Mouse (Mus musculus): ENCODE results near the gene Nemp1.

The Nemp1 gene

DNA sequence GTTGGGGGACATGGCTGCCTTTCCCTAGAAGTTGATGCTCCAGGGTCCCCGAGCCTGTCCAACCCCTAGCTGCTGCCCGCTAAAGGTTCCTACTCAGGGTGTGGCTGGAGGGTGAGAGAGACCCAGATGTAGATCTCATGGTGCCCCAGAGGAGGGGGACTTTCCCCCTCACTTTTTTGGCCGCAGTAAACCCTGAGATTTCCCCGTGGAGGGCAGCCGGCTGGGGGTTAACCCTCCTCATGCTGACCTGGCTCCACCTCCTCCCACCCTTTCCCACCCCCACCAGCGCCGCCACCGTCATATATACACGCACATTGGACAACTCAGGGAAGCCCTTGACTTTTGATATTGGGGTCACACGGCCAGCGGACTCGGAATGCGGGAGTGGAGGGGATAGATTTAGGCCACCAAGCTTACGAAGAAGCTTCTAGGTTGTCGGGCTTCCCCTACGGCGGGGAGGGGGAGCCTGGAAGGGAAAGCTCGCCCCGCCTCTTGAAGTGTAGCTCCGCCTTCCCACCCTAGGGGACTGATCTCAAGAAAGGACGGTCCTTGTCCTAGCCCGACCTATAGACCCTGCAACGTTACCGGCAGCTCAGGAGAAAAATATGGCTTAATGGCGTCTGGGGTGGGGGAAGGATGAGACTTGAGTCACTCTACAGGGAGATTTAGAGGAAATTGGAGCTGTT, 23.0 kb upstream of the Nemp1 start:
- in situ Hi-C loops (cut with MboI, MseI), result loop anchor here (5.0 kb wide), 1 partner anchor 34 kb away; no protein-coding TSS in a partner anchor

DNA sequence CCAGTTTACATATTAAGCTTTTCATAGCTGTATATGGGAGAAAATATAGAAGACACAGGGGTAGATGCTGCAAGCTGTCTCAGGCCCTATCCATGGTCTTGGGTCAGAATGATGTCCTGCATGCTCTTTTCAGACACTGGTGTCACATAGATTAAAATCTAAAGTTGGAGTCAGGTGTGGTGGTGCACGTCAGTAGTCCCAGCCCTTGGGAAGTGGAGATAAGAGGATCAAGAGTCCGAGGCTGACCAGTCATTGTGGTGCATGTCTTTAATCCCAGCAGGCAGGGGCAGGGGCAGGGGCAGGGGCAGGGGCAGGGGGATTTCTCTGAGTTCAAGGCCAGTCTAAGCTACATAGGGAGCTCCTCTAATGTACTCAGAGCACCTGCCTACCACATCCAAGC, 20.9 kb upstream of the Nemp1 start:
- in situ Hi-C loops (cut with MboI, MseI), result no loop called here

DNA sequence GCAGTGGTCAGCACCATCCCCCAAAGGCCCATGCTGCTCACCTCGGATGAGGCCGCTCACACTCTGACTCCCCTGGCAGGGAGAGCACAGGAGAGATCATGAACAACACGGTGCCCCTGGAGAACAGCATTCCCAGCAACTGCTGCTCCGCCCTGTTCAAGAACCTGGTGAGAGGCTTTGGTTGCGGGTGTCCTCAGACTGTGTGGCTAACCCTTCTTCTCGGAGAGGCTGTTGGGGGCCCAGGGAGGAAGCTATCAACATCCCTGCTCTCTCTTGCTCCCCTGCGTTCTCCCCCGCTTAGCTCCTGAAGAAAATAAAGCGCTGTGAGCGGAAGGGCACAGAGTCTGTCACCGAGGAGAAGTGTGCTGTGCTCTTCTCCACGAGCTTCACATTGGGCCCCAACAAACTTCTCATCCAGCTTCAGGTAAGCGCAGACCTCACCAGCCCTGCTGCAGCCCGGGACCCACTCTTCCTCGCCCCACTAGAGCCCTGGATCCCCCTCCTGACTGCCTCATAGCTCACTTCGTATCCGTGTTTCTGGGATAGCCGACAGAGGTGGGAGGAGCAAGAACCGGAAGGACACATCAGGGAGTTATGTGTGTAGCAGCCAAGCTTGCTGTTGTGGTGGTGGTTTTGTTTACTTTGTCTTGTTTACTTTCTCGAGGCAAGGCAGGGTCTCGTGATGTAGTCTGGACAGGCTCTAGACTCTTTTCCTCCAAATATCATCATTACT, 13.6 kb upstream of the Nemp1 start:
- in situ Hi-C loops (cut with MboI, MseI), result loop anchor here (25.0 kb wide), 1 partner anchor 491 kb away; the partner anchor contains the start of gene B4galnt1

DNA sequence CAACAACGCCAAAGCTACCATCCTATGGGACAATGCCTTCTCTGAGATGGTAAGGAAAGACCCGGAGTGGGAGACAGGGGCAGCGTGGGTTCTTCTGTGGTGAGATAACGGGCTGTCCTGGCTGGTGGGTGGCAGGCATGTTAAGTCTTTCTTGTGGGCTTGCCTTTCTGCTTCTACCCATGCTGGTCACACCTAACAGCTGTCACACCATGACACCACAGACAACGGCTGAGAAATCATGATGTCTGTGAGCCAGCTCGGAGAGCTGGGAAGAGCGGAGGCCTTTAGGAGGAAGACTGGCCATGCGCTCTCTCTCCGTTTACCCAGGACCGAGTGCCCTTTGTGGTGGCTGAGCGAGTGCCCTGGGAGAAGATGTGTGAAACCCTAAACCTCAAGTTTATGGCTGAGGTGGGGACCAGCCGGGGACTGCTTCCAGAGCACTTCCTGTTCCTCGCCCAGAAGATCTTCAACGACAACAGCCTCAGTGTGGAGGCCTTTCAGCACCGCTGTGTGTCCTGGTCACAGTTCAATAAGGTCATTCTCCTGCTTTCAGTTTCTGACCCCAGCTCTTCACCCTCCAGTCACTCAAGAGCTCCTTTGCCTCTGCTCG, 11.6 kb upstream of the Nemp1 start:
- in situ Hi-C loops (cut with MboI, MseI), result loop anchor here (25.0 kb wide), 1 partner anchor 493 kb away; the partner anchor contains the start of gene B4galnt1

DNA sequence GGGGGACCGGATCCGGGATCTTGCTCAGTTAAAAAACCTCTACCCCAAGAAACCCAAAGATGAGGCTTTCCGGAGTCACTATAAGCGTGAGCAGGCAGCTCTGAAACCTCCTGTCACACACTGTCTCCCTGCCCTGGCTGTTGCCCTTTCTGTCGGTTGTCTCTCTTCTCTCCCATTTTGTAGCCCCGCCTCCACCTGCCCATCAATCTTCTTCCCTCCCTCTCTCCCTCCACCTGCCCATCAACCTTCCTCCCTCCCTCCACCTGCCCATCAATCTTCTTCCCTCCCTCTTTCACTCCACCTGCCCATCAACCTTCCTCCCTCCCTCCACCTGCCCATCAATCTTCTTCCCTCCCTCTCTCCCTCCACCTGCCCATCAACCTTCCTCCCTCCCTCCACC, 9.1 kb upstream of the Nemp1 start:
- in situ Hi-C loops (cut with MboI, MseI), result loop anchor here (25.0 kb wide), 1 partner anchor 495 kb away; the partner anchor contains the start of gene B4galnt1

DNA sequence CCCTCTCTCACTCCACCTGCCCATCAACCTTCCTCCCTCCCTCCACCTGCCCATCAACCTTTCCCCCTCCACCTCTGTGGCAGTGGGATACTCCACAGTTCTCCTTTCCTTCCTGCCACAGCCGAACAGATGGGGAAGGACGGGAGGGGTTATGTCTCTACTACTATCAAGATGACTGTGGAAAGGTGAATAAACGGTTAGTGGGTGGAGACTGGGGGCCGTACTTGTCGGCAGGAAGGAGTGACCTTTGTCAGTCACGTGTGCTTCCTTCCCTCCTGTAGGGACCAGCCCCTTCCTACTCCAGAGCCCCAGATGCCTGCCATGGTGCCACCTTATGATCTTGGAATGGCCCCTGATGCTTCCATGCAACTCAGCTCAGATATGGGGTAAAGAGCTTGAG, 8.6 kb upstream of the Nemp1 start:
- in situ Hi-C loops (cut with MboI, MseI), result loop anchor here (25.0 kb wide), 1 partner anchor 496 kb away; the partner anchor contains the start of gene B4galnt1

DNA sequence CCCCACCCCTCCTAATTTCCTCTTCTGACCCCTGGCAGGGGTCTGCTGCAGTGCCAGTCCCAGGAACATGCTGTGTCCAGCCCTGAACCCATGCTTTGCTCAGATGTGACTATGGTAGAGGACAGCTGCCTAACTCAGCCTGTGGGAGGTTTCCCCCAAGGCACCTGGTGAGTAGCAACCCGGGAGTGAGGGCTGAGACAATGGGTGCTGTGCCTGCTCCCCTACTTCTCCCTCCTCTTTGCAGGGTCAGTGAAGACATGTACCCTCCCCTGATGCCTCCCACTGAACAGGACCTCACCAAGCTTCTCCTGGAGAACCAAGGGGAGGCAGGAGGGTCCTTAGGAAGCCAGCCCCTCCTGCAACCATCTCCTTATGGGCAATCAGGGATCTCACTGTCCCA, 7.2 kb upstream of the Nemp1 start:
- in situ Hi-C loops (cut with MboI, MseI), result loop anchor here (25.0 kb wide), 1 partner anchor 497 kb away; the partner anchor contains the start of gene B4galnt1

DNA sequence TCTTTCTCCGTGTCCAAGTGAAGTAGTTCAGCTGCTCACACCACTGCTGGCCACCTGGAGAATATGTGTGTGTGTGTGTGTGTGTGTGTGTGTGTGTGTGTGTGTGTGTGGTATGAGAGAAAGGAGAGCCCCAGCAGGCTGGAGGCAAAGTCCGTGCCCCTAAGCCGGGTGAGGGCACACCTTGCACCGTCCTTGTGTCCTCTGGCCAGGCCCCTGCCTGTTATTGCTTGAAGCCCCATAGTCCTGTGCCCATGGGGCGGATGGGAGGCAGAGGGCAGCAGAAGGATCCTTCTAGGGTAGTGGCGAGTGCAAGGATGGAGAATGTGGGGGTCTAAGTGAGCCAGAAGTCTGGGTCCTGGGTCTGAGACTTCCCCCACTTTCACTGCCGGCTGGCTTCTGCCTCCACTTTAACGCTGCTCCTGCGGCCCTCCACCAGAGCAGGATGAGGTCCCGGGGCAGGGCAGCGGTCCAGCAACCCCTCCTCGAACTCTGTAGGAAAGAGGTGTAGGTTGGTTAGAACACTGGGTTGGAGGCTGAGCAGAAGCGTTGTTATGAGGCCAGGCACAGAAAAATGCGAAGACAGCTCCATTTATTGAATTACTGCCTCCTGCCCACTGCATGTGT, 5.3 kb upstream of the Nemp1 start:
- in situ Hi-C loops (cut with MboI, MseI), result loop anchor here (25.0 kb wide), 1 partner anchor 499 kb away; the partner anchor contains the start of gene B4galnt1

DNA sequence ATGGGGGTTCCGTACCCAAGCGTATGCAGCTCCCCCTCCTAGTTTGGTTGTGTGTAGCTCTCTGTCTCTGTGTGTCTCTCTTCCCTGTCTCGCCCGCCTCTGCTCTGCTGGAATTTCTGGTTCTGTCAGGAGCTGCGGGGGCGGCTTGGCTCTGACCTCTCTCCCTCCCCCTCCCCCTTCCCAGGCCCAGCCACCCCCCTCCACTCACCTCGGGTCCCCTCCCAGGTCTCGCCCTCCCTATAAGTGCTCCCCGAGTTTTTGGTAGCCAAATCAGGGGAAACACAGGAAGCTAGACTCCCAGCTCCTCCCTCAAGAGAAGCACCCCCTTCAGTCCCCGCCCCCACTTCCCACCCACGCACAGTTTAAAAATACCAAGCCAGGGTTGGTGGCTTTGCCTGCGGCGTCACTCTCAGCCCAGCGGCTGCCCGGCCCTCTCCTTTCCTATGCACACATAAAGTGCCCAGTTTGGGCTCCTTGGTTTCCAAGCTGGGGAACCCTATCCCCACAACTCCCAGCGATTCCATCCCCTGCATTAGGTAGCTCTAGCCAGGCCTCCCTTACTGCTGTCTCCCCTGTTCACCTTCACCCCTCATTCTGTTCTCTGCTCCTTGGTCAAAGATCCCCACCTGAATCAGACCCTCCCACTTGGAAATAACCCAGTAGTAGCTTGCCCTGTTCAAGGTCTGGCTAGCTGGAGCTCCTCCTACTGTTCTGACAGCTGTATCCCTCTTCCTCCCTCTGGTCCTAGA, 4.6 kb upstream of the Nemp1 start:
- in situ Hi-C loops (cut with MboI, MseI), result loop anchor here (25.0 kb wide), 1 partner anchor 500 kb away; the partner anchor contains the start of gene B4galnt1

DNA sequence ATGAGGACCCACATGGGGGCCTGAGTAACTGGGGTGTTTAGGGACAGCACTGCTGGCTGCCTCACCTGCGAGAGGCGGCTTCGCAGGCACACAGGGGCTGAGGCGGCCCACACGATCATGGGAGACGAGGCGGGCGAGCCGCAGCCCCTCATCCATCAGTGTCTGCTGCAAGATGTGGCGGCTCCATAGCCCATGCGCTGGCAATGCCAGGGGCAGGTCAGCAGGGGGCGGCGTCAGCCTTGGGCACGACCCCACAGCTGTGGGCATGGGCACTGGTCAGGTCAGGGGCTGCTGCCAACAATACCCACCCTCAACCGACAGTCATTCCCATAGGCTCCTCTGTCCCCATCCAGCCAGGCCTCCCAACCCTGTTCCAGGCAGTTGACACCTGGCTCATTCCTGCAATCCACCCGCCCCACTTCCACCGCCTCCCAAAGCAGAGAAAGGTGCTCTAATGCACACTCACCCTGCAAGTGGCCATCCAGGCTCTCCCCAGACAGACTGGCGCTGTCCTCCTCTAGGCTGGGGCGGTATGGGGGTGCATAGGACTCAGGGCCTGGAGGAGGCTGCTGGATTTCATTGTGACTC, 3.9 kb upstream of the Nemp1 start:
- in situ Hi-C loops (cut with MboI, MseI), result loop anchor here (25.0 kb wide), 1 partner anchor 500 kb away; the partner anchor contains the start of gene B4galnt1

DNA sequence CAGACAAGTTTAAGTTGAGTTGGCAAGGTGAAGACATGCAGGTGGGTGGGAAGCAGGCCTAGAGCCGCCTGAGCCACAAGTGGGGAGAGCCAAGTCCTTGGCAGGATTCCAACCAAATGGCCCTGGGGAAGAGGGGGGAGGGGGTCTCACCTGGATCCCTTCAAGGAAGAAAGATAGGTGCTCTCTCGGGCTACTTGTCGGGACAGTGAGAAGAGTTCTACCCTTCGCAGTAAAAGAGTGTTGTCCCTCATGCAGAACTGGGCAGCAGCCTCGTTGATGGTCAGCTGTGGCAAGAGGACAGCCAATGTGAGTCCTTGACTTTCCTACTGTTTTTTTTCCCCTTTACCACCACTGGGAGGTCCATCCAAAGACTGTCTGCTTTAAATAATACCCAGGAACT, 3.1 kb upstream of the Nemp1 start:
- in situ Hi-C loops (cut with MboI, MseI), result loop anchor here (25.0 kb wide), 1 partner anchor 501 kb away; the partner anchor contains the start of gene B4galnt1

DNA sequence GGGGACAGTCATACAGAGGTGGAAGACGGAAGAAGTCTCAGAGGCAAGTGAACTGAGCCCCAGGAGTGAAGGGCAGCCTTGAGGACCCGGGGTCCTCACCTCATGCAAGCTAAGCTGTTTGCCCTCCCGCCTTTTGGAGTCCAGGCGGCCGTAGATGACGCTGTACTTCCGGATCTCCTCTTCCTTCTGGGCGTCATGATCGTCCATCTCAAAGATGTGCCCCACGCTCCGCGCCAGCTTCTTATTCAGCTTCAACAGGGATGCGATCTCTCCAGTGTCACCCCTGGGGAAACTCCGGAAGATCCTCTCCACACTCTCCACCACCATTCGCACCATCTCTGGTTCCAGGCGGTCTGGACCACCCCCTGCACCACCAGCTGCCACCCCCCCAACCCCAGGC, 2.5 kb upstream of the Nemp1 start:
- in situ Hi-C loops (cut with MboI, MseI), result loop anchor here (25.0 kb wide), 1 partner anchor 502 kb away; the partner anchor contains the start of gene B4galnt1

DNA sequence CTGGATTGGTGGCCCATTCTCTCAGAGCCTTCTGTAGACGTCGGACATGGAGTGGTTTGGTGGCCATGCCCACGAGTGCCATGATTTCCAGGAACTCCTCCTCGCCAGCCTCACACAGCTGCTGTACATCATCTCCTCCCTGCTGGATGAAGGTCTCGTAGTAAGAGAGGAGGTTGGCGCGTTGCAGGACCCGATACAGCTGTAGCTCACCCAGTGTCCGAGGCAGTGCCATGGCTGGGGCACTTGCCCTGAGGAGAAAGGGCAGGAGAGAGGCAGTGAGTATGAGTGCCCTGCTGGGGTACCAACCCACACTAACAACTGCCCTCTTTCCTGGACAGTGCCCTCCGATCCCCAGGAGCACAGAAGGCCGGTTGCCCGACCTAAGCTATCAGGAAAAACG, 1.8 kb upstream of the Nemp1 start:
- in situ Hi-C loops (cut with MboI, MseI), result loop anchor here (25.0 kb wide), 1 partner anchor 503 kb away; the partner anchor contains the start of gene B4galnt1

DNA sequence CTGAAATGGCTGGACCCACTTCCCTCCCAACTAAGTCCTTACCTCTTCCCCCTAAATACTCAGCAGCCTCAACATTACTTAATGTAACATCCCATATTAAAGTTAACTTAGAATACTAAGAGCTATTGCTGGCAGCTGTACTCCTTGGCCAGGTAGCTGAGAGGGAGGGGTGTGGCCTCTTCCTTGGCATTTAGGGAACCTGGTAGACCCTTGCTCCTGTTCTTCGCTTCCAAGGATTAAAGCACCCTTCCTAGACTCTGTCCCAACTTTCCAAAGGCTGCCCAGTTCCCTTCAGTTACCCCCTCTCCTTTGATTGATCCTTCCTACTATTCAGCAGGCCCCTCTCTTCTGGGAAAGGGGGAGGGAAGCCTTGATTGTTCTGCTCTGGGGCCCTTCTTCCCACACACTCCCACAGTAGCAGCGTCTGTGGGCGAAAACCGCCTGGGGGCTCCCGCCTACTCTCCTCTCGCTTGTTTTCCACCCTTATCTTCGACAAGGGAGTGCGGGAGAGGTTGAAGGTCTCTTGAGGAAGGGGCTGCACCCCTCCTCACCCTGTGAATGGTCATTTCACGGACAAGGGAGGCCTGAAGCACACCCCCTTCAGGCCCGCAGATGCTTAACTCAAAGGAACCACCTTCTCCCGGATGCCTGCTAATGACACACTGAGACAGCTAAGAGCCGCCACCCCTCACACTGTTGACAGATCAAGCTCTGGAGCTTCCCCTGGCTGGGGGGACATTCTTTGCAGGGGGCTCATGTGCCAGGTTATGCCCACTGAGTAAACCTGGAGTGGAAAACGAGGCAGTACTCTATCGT, 1.1 kb upstream of the Nemp1 start:
- in situ Hi-C loops (cut with MboI, MseI), result loop anchor here (25.0 kb wide), 1 partner anchor 503 kb away; the partner anchor contains the start of gene B4galnt1

DNA sequence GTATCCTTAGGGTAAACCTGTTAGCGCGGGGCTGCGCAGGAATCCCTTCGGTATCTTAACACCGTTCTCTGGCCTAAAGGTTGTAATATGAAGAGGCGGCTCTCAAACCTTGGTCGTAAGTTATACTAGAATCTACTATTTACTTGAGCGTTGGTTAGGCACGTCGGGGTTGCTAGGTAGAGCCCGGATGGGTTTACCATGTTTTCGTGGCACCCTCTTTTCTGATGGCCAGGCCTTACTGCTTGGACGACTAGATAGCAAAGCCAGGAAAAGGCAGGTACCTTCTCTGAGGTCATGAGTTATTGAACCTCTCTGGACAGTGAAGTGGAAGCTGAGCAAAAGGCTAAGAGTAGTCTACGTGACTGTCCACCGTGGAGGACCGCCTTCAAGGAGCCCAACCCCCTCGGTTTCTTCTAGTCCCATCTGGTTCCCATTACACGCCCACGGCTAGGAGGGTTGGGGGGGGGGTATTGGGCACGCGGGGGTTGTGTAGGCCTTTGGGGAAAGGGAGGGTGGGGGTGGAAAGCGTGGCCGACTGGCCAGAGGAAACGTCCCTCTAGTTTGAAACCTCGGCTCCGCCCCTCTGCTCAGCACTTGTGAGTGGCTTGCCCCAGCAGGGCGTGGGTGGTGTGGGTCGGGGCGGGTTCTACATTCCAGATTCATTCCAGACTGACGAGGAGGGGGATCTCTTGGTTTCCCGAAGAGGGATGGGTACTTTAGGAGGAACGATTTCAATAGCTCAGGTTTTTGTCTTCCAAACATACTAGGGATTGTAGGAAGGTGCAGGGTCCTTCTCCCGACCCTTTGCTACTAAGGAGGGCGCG, 780 bp downstream of the Nemp1 start:
- in situ Hi-C loops (cut with MboI, MseI), result loop anchor here (25.0 kb wide), 1 partner anchor 505 kb away; the partner anchor contains the start of gene B4galnt1

DNA sequence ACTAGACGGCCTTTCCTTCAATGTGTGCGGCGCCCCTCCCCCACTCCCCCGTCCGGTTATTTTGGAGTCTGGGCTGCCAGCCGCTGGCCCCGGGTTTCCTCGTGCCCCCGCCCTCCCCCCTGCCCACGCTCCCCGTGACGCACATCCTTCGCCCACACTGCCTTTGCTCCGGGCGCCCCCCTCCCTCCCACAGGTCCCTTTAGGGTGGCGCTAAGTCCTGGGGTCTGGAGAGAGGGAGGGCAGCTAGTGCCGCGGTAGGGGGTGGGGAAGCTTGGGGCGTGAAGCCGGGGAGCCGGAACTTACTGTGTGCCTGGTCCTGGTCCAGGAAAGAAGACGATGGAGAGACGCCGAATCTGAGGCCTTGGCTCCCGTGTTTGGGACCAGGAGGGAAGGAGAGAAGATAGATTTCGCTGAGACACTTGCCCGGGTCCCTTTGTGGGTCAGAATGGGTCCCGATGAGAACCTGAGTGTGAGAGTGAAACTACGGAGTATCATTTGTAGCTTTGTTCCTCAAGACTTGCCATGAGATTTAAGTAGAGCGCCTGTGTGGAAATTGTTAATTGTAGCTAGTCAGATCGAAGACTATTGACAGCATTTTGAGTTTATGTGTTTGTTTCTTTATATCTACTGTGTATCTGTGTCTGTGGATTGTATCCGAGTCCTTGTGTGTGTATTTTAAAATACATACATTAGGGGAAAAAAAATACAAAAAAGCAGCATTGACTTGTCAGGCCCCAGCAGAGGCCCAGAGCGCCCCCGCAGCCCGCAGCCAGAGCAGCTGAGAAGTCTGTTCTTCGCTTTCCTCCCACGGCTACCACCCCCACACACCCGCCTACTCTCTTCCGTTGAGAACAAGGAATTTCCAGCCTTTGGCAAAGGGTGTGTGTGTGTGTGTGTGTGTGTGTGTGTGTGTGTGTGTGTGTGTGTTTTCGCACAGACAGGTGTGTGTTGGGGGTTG, 1.7 kb downstream of the Nemp1 start, which contains the start of gene Nab2:
Gene Nab2 (minus strand): TSS at position 476 of the 958 bp plus-strand sequence.
- in situ Hi-C loops (cut with MboI, MseI), result loop anchor here (25.0 kb wide), 1 partner anchor 506 kb away; the partner anchor contains the start of gene B4galnt1

DNA sequence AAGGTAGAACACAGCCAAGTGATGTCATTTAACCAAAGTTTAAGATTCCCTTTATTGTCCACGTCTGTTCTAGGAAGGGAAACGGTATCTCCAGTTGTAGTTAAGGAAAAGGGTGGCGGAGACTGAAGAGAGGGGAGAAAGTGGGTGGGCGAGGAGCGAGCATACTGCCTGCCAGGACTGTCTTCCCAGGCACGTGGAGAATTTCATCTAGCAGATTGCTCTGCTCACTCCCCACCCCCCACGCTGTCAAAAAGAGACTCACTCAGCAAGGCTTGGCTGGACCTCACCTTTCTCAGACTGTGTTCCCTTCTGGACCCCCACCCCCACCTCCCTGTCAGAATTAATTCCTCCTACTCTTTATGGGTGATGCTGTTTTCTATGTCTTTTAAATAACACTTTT, 2.5 kb downstream of the Nemp1 start:
- in situ Hi-C loops (cut with MboI, MseI), result loop anchor here (25.0 kb wide), 1 partner anchor 507 kb away; the partner anchor contains the start of gene B4galnt1
